Mouse (Mus musculus): ENCODE results near the gene Chat.

Chat gene

DNA sequence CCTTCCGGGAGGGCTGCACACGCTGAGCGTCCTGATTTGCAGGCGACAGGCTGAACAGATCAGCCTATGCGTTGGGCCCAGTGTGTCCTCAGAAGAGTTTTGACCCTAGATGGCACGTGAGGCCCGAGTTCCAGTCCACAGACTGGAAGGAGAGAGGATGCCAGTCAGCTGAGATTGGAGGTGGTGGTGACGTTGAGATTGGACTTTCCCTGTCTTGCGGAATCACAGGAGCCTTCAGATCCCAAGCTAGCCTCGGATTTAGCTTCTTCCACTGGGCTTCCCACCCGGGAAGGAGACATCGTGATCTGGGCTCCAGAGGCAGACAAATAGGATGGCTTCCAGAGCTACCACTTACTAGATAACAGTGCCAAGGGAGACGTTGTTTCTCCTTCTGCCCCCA lies at the start of gene Chat:
Chat (minus strand) TSS at position 101 of the 400 bp plus-strand sequence.
- in situ Hi-C loops (cut with MboI; ENCODE audit: low pct_unique_long_range_greater_than_20kb in 1 of 2, low sequenced_read_pairs in 2 of 2, unreplicated experiment in 1 of 2), result loop anchor here in 1 of 2 experiments (25.0 kb wide), 1 partner anchor 154 kb away; the partner anchor contains the start of gene Ogdhl

DNA sequence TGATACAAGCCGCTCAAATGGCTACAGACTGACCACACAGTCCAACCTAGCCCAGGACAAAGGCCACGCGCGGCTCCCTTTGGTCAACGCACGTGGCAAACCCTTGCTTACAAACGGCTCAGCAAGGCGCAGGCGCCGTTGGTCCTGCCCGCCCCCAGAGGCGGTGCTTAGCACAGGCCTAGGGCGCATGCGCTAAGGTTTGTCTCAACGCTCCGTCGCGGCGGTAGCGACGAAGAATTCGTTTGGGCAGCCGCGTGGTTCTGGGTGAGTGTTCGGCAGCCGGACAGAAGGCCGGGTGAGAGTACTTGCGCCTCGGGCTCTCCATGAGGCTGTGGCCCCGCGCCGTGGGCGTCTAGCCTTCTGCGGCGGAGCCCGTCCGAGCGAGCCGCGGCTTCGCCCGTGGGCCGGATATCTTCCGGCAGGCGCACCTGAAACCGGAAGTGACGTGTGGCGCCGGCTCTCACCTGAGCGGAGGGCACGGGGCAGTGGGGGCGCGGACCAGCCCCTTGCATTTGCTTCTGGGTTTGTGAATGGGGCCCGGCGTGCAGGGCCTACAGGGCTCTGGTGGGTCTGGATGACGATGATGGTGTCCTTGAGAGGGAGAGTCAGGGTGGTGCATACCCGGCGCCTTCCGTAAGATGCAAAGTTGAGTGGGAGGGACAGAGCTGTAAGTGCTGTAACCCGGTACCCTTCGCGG lies 47.7 kb upstream of the Chat start, which contains the start of gene Ercc6:
Ercc6 (plus strand) TSS at position 186 of the 697 bp plus-strand sequence.
- in situ Hi-C loops (cut with MboI; ENCODE audit: low pct_unique_long_range_greater_than_20kb in 1 of 2, low sequenced_read_pairs in 2 of 2, unreplicated experiment in 1 of 2), result no loop called here

DNA sequence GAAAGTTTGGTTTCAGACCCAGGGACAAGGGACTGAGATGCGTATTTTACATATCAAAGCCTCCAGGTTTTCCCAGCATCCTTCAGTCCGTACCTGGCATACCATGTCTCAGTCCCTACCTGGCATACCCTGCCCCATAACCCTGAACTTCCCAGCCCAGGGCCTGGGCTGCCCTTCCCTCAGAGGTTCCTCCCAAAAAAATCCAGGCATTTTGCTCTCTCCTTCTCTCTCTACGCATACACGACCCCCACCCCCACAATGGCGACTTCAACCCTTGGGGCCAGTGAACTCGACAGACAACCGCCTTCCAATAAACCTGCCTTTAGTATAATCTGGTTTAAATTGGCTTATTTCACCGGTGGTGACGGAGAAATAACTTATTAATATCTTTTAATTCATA lies 47.1 kb upstream of the Chat start:
- in situ Hi-C loops (cut with MboI; ENCODE audit: low pct_unique_long_range_greater_than_20kb in 1 of 2, low sequenced_read_pairs in 2 of 2, unreplicated experiment in 1 of 2), result no loop called here

- in situ Hi-C loops (cut with MboI; ENCODE audit: low pct_unique_long_range_greater_than_20kb in 1 of 2, low sequenced_read_pairs in 2 of 2, unreplicated experiment in 1 of 2), result no loop called here
These were observed 43.7 kb upstream of the Chat start for GRCm38 (mm10) chr14:32509443-32509961.

GRCm38 (mm10) chr14:32508105-32508835 lies 42.5 kb upstream of the Chat start:
- in situ Hi-C loops (cut with MboI; ENCODE audit: low pct_unique_long_range_greater_than_20kb in 1 of 2, low sequenced_read_pairs in 2 of 2, unreplicated experiment in 1 of 2), result no loop called here

GRCm38 (mm10) chr14:32507216-32507615 lies 41.4 kb upstream of the Chat start:
- in situ Hi-C loops (cut with MboI; ENCODE audit: low pct_unique_long_range_greater_than_20kb in 1 of 2, low sequenced_read_pairs in 2 of 2, unreplicated experiment in 1 of 2), result no loop called here

GRCm38 (mm10) chr14:32506329-32506728 lies 40.5 kb upstream of the Chat start:
- in situ Hi-C loops (cut with MboI; ENCODE audit: low pct_unique_long_range_greater_than_20kb in 1 of 2, low sequenced_read_pairs in 2 of 2, unreplicated experiment in 1 of 2), result no loop called here

- in situ Hi-C loops (cut with MboI; ENCODE audit: low pct_unique_long_range_greater_than_20kb in 1 of 2, low sequenced_read_pairs in 2 of 2, unreplicated experiment in 1 of 2), result no loop called here
These were observed 38.1 kb upstream of the Chat start for GRCm38 (mm10) chr14:32503897-32504296.

DNA sequence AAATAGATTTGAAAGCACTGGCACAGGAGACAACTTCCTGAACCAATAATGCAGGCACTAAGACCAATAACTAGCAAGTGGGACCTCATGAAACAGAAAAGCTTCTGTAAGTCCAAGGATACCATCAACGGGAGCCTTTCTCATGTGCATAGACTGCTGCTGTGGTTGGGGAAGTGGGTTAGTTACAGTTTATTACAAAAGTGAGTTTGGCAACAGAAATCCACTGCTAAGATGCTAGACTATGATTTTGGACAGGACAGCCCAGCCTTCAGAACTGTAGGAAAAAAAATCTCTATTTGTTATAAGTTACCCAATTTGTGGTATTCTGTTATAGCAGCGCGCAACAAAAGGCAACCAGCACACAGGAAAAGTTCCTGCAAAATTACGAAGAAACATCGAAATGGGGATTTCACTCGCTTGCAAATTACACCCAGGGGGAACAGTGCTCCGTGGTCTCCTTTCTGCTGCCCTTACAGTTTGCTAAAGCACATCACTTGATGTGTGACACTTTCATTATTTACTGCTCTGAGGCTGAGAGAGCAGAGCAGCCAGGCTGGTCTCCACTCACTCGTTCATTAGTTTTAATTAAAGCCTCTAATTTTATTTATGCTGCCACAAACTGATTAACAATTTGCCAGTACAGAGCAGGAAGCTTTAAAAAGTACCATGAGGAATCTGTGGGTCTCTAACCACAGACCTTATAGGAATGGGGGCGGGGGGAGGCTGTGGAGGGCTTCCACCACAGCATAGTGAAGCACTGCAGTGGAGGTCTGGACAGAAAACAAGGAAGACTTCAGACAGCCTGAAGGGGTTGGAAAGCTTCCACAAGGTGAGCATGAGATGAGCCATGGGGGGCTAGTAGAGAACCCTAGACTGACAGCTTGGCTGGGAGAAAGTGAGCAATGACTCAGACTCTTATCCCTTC lies 37.2 kb upstream of the Chat start:
- in situ Hi-C loops (cut with MboI; ENCODE audit: low pct_unique_long_range_greater_than_20kb in 1 of 2, low sequenced_read_pairs in 2 of 2, unreplicated experiment in 1 of 2), result no loop called here

GRCm38 (mm10) chr14:32501303-32501702 lies 35.5 kb upstream of the Chat start:
- in situ Hi-C loops (cut with MboI; ENCODE audit: low pct_unique_long_range_greater_than_20kb in 1 of 2, low sequenced_read_pairs in 2 of 2, unreplicated experiment in 1 of 2), result no loop called here

- in situ Hi-C loops (cut with MboI; ENCODE audit: low pct_unique_long_range_greater_than_20kb in 1 of 2, low sequenced_read_pairs in 2 of 2, unreplicated experiment in 1 of 2), result no loop called here
These were observed 30.5 kb upstream of the Chat start for GRCm38 (mm10) chr14:32496115-32496850.

DNA sequence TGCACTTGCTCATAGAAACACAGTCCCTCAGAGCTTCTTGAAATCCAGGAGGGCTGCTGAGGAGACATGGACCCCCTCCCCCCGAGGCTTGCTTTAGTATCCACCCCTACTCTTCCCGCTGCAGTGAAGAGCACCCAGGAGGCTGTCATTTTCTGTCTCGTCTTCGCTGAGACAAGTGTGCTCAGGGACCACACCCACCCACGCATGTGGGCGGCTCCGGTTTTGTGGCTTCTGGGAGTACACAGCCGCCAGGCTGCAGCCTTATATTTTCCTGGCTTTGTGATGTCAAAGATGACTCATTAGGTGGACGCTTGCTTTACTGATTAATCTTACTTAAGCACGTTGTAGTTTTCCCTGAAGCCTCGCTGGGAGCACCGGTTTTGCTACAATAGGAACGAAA lies 26.7 kb upstream of the Chat start:
- in situ Hi-C loops (cut with MboI; ENCODE audit: low pct_unique_long_range_greater_than_20kb in 1 of 2, low sequenced_read_pairs in 2 of 2, unreplicated experiment in 1 of 2), result no loop called here

GRCm38 (mm10) chr14:32482061-32482460 lies 16.3 kb upstream of the Chat start:
- in situ Hi-C loops (cut with MboI; ENCODE audit: low pct_unique_long_range_greater_than_20kb in 1 of 2, low sequenced_read_pairs in 2 of 2, unreplicated experiment in 1 of 2), result no loop called here

DNA sequence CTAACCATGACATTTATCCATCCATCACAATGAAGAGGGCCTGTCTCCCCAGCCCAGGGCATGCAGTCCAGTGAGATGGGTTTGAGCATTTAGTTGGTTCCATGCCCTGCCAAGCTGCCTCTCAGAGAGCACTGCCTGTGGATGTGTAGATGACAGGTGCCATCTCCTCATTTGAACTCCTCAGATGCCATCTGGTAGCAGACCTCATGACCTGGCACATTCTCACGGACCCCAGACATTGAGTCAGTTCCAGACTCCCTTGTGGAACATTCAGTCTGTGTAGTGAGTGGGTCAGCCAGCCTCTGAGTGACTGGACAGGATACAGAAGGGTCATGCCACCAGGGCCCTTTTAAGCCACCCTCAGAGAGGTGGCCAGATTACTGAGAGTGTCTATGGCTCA lies 11.8 kb upstream of the Chat start:
- in situ Hi-C loops (cut with MboI; ENCODE audit: low pct_unique_long_range_greater_than_20kb in 1 of 2, low sequenced_read_pairs in 2 of 2, unreplicated experiment in 1 of 2), result loop anchor here (5.0 to 10.0 kb wide), 3 partner anchors 110 to 353 kb away; no protein-coding TSS in a partner anchor

- in situ Hi-C loops (cut with MboI; ENCODE audit: low pct_unique_long_range_greater_than_20kb in 1 of 2, low sequenced_read_pairs in 2 of 2, unreplicated experiment in 1 of 2), result loop anchor here (5.0 to 10.0 kb wide), 3 partner anchors 109 to 352 kb away; no protein-coding TSS in a partner anchor
These were observed 10.8 kb upstream of the Chat start for GRCm38 (mm10) chr14:32476559-32476958.

- in situ Hi-C loops (cut with MboI; ENCODE audit: low pct_unique_long_range_greater_than_20kb in 1 of 2, low sequenced_read_pairs in 2 of 2, unreplicated experiment in 1 of 2), result loop anchor here (10.0 to 25.0 kb wide), 3 partner anchors 161 to 348 kb away; partner anchors contain the start of gene Ogdhl (in 1 of the 2)
These were observed 7.2 kb upstream of the Chat start for GRCm38 (mm10) chr14:32472996-32473395.

DNA sequence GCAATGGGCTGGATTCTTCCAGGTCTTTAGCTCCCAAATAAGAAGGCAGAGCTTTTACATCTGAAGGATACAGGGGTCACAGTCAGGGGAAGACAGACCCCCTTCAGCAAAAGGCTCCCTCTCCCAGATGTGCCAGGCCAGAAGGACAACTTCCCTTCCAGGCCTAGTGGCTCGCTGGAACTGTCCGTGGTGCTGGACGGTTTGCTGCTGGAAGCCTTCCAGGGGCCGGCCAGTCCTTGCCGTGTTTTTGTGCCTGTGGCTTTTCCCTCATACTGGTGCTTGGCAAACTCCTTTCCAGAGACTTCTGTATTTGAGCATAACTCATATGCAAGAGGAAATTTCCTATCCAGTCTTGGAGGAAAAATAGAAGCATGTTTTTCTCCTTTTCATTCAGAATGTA lies 1.8 kb upstream of the Chat start:
- in situ Hi-C loops (cut with MboI; ENCODE audit: low pct_unique_long_range_greater_than_20kb in 1 of 2, low sequenced_read_pairs in 2 of 2, unreplicated experiment in 1 of 2), result loop anchor here in 1 of 2 experiments (25.0 kb wide), 1 partner anchor 155 kb away; the partner anchor contains the start of gene Ogdhl

DNA sequence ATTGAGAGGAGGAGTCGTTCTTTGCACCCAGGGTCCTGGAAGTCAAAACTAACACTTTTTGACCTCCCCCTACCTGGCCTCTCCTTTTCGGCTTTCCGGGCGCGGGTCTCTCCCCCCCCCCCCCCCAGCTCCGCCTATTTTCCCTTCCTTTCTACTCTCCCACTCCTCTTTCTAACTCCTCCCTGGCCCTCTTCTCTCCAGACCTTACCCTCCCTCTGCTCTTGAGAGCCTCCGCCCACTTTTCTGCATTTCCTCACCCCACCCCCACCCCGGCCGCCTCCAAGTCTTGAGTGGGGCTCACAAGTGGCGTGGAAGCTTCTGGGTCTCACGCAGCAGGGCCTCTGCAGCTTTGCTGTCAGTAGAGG lies 301 bp downstream of the Chat start:
- in situ Hi-C loops (cut with MboI; ENCODE audit: low pct_unique_long_range_greater_than_20kb in 1 of 2, low sequenced_read_pairs in 2 of 2, unreplicated experiment in 1 of 2), result loop anchor here in 1 of 2 experiments (25.0 kb wide), 1 partner anchor 153 kb away; the partner anchor contains the start of gene Ogdhl

Measured in mouse embryonic stem cell (cell line).